Mouse (Mus musculus) gonadal fat pad, adult 2 months (tissue): ENCODE results near the gene Ggps1. TPM values are rescaled to one million over a fixed set of nuclear protein-coding genes. Genes with fewer than 3 reads are reported as not detected.
"Not testable (repeated sequence)": the region's sequence is repeated elsewhere in the genome, so short reads cannot be mapped to it uniquely, and the experiment has no call there.

Source experiments
- DNase-seq: peaks from one replicate; pipeline ENCODE4 v3.0.0-alpha.2; 2012; ENCODE audit warnings: low read depth
- polyA plus RNA-seq: library from polyadenylated mRNA; depleted of rRNA; stranded (reverse); fragments of >200 nt; gene quantifications from 2 replicates; pipeline ENCODE4 v1.2.3, GENCODE M21; 2012

Ggps1 gene
- polyA plus RNA-seq, 1 experiment, result 12.6 TPM

- no peak for DNase-seq
These were observed 24.4 kb downstream of the Ggps1 start for GRCm38 (mm10) chr13:14038911-14039291.

GRCm38 (mm10) chr13:14035875-14036630 is 27.2 kb downstream of the Ggps1 start:
- no peak for DNase-seq

GRCm38 (mm10) chr13:14035352-14035751 is 27.9 kb downstream of the Ggps1 start:
- DNase-seq, result not testable (repeated sequence)

- no peak for DNase-seq
These were observed 29.3 kb downstream of the Ggps1 start for GRCm38 (mm10) chr13:14034073-14034348.

GRCm38 (mm10) chr13:14033309-14034072 is 29.8 kb downstream of the Ggps1 start:
- no peak for DNase-seq

GRCm38 (mm10) chr13:14026154-14026820 is 37.0 kb downstream of the Ggps1 start:
- DNase-seq, result no peak

- no peak for DNase-seq
These were observed 37.7 kb downstream of the Ggps1 start for GRCm38 (mm10) chr13:14025554-14025953.

GRCm38 (mm10) chr13:14021417-14021816 is 41.9 kb downstream of the Ggps1 start:
- DNase-seq, result not testable (repeated sequence)

- no peak for DNase-seq
These were observed 44.4 kb downstream of the Ggps1 start for GRCm38 (mm10) chr13:14018852-14019251.

GRCm38 (mm10) chr13:14018283-14018682 is 45.0 kb downstream of the Ggps1 start:
- no peak for DNase-seq

GRCm38 (mm10) chr13:14015609-14016008 is 47.7 kb downstream of the Ggps1 start:
- no peak for DNase-seq

- no peak for DNase-seq
These were observed 48.7 kb downstream of the Ggps1 start for GRCm38 (mm10) chr13:14014540-14014939.

GRCm38 (mm10) chr13:14014001-14014400 is 49.3 kb downstream of the Ggps1 start:
- DNase-seq, result no peak

GRCm38 (mm10) chr13:14011454-14011995 is 51.8 kb downstream of the Ggps1 start:
- DNase-seq, result no peak

GRCm38 (mm10) chr13:14006056-14006455 is 57.2 kb downstream of the Ggps1 start:
- DNase-seq, result no peak

- peak; percentile 73 for DNase-seq
These were observed 58.3 kb downstream of the Ggps1 start for GRCm38 (mm10) chr13:14004999-14005398.

- peak; percentile 44 for DNase-seq
These were observed 59.2 kb downstream of the Ggps1 start for GRCm38 (mm10) chr13:14004086-14004485.

- DNase-seq, result peak; percentile 85
These were observed 60.6 kb downstream of the Ggps1 start for GRCm38 (mm10) chr13:14002706-14003105.
